Mouse (Mus musculus): ENCODE measurements at regions not wholly inside any gene's neighbourhood (a gene's known extent, or its start where the extent isn't known, plus 50 kb on each side); places are given as distances from the start of the nearest gene placed in this dataset.

DNA sequence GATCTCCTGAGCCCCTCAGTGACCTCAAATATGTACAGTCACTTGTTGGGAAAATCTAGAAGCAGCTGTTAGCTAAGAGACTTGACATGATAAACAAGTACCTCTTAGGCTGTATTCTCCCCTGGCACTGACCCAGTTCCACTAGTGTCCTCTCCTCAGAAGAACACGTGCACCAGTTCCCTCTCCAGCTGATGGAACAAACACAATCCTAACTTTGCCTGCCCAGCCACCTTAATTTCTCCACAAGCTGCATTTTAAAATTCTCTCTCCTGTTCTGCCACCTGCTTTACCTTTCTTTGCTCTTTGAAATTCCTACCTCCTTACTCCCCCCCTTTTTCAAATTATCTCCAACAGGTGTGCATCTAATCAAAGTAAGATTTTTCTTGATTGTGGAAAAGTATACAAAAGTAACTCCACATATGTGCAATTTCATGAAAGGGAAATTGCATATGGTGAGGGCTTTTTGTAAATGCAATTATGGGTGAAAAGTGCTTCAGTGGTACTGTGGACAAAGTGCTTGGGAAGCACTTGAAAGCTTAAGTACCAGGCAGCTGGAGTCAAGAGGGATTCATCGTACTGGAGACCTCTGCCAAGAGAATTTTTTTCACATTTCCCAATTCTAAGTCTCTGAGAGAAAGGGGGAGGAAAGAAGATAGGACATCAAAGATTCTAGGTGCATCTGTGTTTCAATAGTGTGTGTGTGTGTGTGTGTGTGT is 590.7 kb upstream of the Acvr2a start:
- no peak for DNase-seq (ENCODE audit: low read depth, low spot score)

GRCm38 (mm10) chr2:48250174-48250573 is 563.7 kb upstream of the Acvr2a start:
- DNase-seq (ENCODE audit: low read depth, low spot score) = no peak

DNA sequence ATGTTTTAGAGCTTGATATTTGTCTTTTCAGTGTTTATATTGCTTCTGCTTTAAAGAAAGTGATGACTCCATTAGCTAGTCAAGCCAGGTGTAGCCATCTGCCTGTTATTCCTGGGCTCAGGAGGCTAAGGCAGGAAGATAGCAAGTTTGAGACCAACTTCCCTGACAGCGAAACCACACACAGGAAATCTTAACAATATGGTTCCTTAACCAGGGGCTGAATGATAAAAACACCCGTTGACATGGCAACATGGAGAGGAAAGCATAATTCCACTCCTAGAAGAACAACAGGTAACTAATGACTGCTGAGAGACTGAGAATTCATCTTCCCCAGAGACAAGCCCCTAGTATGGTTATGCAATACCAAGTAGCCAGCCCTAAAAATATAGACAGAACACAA is 553.6 kb upstream of the Acvr2a start:
- no peak for DNase-seq (ENCODE audit: low read depth, low spot score)

Data from CD4-positive, CD25-positive, alpha-beta regulatory T cell, adult 2 months (primary cell).